Mouse (Mus musculus): ENCODE measurements around the gene Ptpn4.

GRCm38 (mm10) chr1:119674984-119675383 is 162.4 kb downstream of the Ptpn4 start:
- TF ChIP-seq MYOG (IDR thresholded peaks at IDR 0.05; ENCODE audit: control insufficient read depth, extremely low read depth, insufficient read length): no peak
- TF ChIP-seq CTCF (IDR thresholded peaks at IDR 0.05; ENCODE audit: control insufficient read depth, insufficient read depth, insufficient read length): no peak

Measured in C2C12 (cell line).